Mouse (Mus musculus): Measurements from ENCODE around the gene Vwa8.

Gene Vwa8

GRCm38 (mm10) chr14:79184071-79184470 lies 335.2 kb downstream of the Vwa8 start:
- DNase-seq (ENCODE audit: low spot score) = no peak

- DNase-seq (ENCODE audit: low spot score) = no peak
Observed at GRCm38 (mm10) chr14:79185018-79185685, 336.3 kb downstream of the Vwa8 start.

- DNase-seq (ENCODE audit: low spot score) = no peak
Observed at GRCm38 (mm10) chr14:79186976-79187375, 338.1 kb downstream of the Vwa8 start.

- DNase-seq (ENCODE audit: low spot score) = no peak
Observed at GRCm38 (mm10) chr14:79196711-79197110, 347.9 kb downstream of the Vwa8 start.

GRCm38 (mm10) chr14:79198066-79198465 lies 349.2 kb downstream of the Vwa8 start:
- DNase-seq (ENCODE audit: low spot score) = no peak

GRCm38 (mm10) chr14:79200133-79200891 lies 351.5 kb downstream of the Vwa8 start:
- no peak for DNase-seq (ENCODE audit: low spot score)

GRCm38 (mm10) chr14:79200892-79201285 lies 352.0 kb downstream of the Vwa8 start:
- DNase-seq (ENCODE audit: low spot score) = no peak

GRCm38 (mm10) chr14:79202722-79203362 lies 354.0 kb downstream of the Vwa8 start:
- peak; percentile 29 for DNase-seq (ENCODE audit: low spot score)

- no peak for DNase-seq (ENCODE audit: low spot score)
Observed at GRCm38 (mm10) chr14:79203496-79204158, 354.8 kb downstream of the Vwa8 start.

GRCm38 (mm10) chr14:79204866-79205265 lies 356.0 kb downstream of the Vwa8 start:
- peak; percentile 43 for DNase-seq (ENCODE audit: low spot score)

GRCm38 (mm10) chr14:79206210-79206609 lies 357.4 kb downstream of the Vwa8 start:
- DNase-seq (ENCODE audit: low spot score) = peak; percentile 51

GRCm38 (mm10) chr14:79208468-79208867 lies 359.6 kb downstream of the Vwa8 start:
- DNase-seq (ENCODE audit: low spot score) = no peak

- no peak for DNase-seq (ENCODE audit: low spot score)
Observed at GRCm38 (mm10) chr14:79209813-79210212, 361.0 kb downstream of the Vwa8 start.

GRCm38 (mm10) chr14:79212380-79212991 lies 363.6 kb downstream of the Vwa8 start:
- DNase-seq (ENCODE audit: low spot score) = no peak

- DNase-seq (ENCODE audit: low spot score) = no peak
Observed at GRCm38 (mm10) chr14:79214129-79214528, 365.3 kb downstream of the Vwa8 start.

GRCm38 (mm10) chr14:79214660-79215249 lies 365.9 kb downstream of the Vwa8 start:
- DNase-seq (ENCODE audit: low spot score) = no peak

- no peak for DNase-seq (ENCODE audit: low spot score)
Observed at GRCm38 (mm10) chr14:79216366-79216765, 367.5 kb downstream of the Vwa8 start.

- no peak for DNase-seq (ENCODE audit: low spot score)
Observed at GRCm38 (mm10) chr14:79223431-79224036, 374.7 kb downstream of the Vwa8 start.

- no peak for DNase-seq (ENCODE audit: low spot score)
Observed at GRCm38 (mm10) chr14:79225458-79225857, 376.6 kb downstream of the Vwa8 start.

GRCm38 (mm10) chr14:79226056-79226455 lies 377.2 kb downstream of the Vwa8 start:
- no peak for DNase-seq (ENCODE audit: low spot score)

- DNase-seq (ENCODE audit: low spot score) = no peak
Observed at GRCm38 (mm10) chr14:79226741-79227140, 377.9 kb downstream of the Vwa8 start.
